Mouse (Mus musculus): ENCODE measurements around the gene Plin5. TPM values are rescaled to one million over a fixed set of nuclear protein-coding genes. Genes with fewer than 3 reads are reported as not detected.
A peak's percentile ranks its signal among the peaks of the same experiment; 100 is the strongest.

Plin5 gene
- polyA plus RNA-seq, 1 experiment from 2014 or later, result not detected

- Histone ChIP-seq H3K4me1 (no peaks in the 10 kb centered on the region), H3K36me3 (peaks cover 71% of the 10 kb centered on the region), H3K27ac (no peak overlapping the region), H3K4me2 (replicated peaks) (no peak overlapping the region), H3K9me3 (no peaks in the 10 kb centered on the region), H3K27me3 (no peaks in the 10 kb centered on the region), H3K4me3 (no peak overlapping the region), H3K9ac (no peak overlapping the region)
- ATAC-seq (ENCODE audit: low FRiP score, low read depth), result no peak
- 97% methylated on average over 9 of the region's 9 CpGs for WGBS
Measured at GRCm38 (mm10) chr17:56102927-56103326, 14.5 kb downstream of the Plin5 start.

GRCm38 (mm10) chr17:56102158-56102557 lies 15.2 kb downstream of the Plin5 start:
- Histone ChIP-seq H3K9ac (no peak overlapping the region), H3K4me3 (no peak overlapping the region), H3K4me1 (no peaks in the 10 kb centered on the region), H3K27me3 (no peaks in the 10 kb centered on the region), H3K36me3 (peaks cover 73% of the 10 kb centered on the region), H3K27ac (no peak overlapping the region), H3K9me3 (no peaks in the 10 kb centered on the region), H3K4me2 (replicated peaks) (no peak overlapping the region)
- no peak for ATAC-seq (ENCODE audit: low FRiP score, low read depth)
- 92% methylated on average over 5 of the region's 5 CpGs for WGBS

GRCm38 (mm10) chr17:56100811-56101210 lies 16.6 kb downstream of the Plin5 start:
- H3K9ac ChIP-seq, result no peak overlapping the region
- H3K27ac ChIP-seq, result no peak overlapping the region
- H3K4me1 ChIP-seq, result no peaks in the 10 kb centered on the region
- WGBS, result 95% methylated on average over 3 of the region's 3 CpGs
- H3K9me3 ChIP-seq, result no peaks in the 10 kb centered on the region
- no peak overlapping the region for H3K4me3 ChIP-seq
- H3K27me3 ChIP-seq, result no peaks in the 10 kb centered on the region
- H3K36me3 ChIP-seq, result peaks cover 83% of the 10 kb centered on the region
- no peak overlapping the region for H3K4me2 ChIP-seq (replicated peaks)
- ATAC-seq (ENCODE audit: low FRiP score, low read depth), result no peak

- H3K27ac ChIP-seq, result no peak overlapping the region
- H3K4me1 ChIP-seq, result no peaks in the 10 kb centered on the region
- H3K9me3 ChIP-seq, result no peaks in the 10 kb centered on the region
- no peak overlapping the region for H3K4me3 ChIP-seq
- H3K4me2 ChIP-seq (replicated peaks), result no peak overlapping the region
- peaks cover 97% of the 10 kb centered on the region for H3K36me3 ChIP-seq
- 90% methylated on average over 15 of the region's 15 CpGs for WGBS
- ATAC-seq (ENCODE audit: low FRiP score, low read depth), result no peak
- H3K9ac ChIP-seq, result no peak overlapping the region
- H3K27me3 ChIP-seq, result no peaks in the 10 kb centered on the region
Measured at GRCm38 (mm10) chr17:56098711-56099572, 18.5 kb downstream of the Plin5 start.

- H3K4me2 ChIP-seq (replicated peaks), result no peak overlapping the region
- H3K36me3 ChIP-seq, result peaks cover 97% of the 10 kb centered on the region
- WGBS, result 94% methylated on average over 8 of the region's 8 CpGs
- H3K4me3 ChIP-seq, result no peak overlapping the region
- no peak overlapping the region for H3K27ac ChIP-seq
- H3K27me3 ChIP-seq, result no peaks in the 10 kb centered on the region
- no peak overlapping the region for H3K9ac ChIP-seq
- ATAC-seq (ENCODE audit: low FRiP score, low read depth), result no peak
- H3K9me3 ChIP-seq, result no peaks in the 10 kb centered on the region
- no peaks in the 10 kb centered on the region for H3K4me1 ChIP-seq
Measured at GRCm38 (mm10) chr17:56098180-56098579, 19.2 kb downstream of the Plin5 start.

- Histone ChIP-seq H3K9ac (no peak overlapping the region), H3K4me3 (no peak overlapping the region), H3K27ac (no peak overlapping the region), H3K36me3 (peaks cover 91% of the 10 kb centered on the region), H3K9me3 (no peaks in the 10 kb centered on the region), H3K4me1 (no peaks in the 10 kb centered on the region), H3K4me2 (replicated peaks) (no peak overlapping the region), H3K27me3 (no peaks in the 10 kb centered on the region)
- no peak for ATAC-seq (ENCODE audit: low FRiP score, low read depth)
- WGBS, result 93% methylated on average over 12 of the region's 12 CpGs
Measured at GRCm38 (mm10) chr17:56096883-56097282, 20.5 kb downstream of the Plin5 start.

GRCm38 (mm10) chr17:56092794-56093193 lies 24.6 kb downstream of the Plin5 start:
- Histone ChIP-seq H3K9me3 (no peaks in the 10 kb centered on the region), H3K27ac (no peak overlapping the region), H3K36me3 (peaks cover 82% of the 10 kb centered on the region), H3K4me1 (no peaks in the 10 kb centered on the region), H3K4me3 (no peak overlapping the region), H3K9ac (no peak overlapping the region; the same call in 1 of the 2 replicates), H3K27me3 (no peaks in the 10 kb centered on the region), H3K4me2 (replicated peaks) (no peak overlapping the region)
- ATAC-seq (ENCODE audit: low FRiP score, low read depth), result no peak
- WGBS, result 96% methylated on average over 1 of the region's 1 CpGs

- Histone ChIP-seq H3K4me2 (replicated peaks) (no peak overlapping the region), H3K27ac (no peak overlapping the region), H3K9ac (no peak overlapping the region), H3K4me3 (no peak overlapping the region), H3K36me3 (peaks cover 82% of the 10 kb centered on the region), H3K4me1 (no peaks in the 10 kb centered on the region), H3K27me3 (no peaks in the 10 kb centered on the region), H3K9me3 (no peaks in the 10 kb centered on the region)
- ATAC-seq (ENCODE audit: low FRiP score, low read depth), result no peak
- WGBS, result 73% methylated on average over 1 of the region's 1 CpGs
Measured at GRCm38 (mm10) chr17:56092312-56092711, 25.1 kb downstream of the Plin5 start.

- Histone ChIP-seq H3K27ac (peak overlapping the region; percentile 74), H3K4me3 (peak overlapping the region; percentile 90), H3K27me3 (no peaks in the 10 kb centered on the region), H3K4me2 (replicated peaks) (peak overlapping the region; percentile 100), H3K4me1 (peaks cover 25% of the 10 kb centered on the region), H3K9ac (peak overlapping the region; percentile 84), H3K9me3 (no peaks in the 10 kb centered on the region), H3K36me3 (peaks cover 27% of the 10 kb centered on the region)
- ATAC-seq (ENCODE audit: low FRiP score, low read depth), result peak; percentile 29
- WGBS, result 5% methylated on average over 8 of the region's 8 CpGs
Measured at GRCm38 (mm10) chr17:56080781-56081585, 36.4 kb downstream of the Plin5 start.

GRCm38 (mm10) chr17:56079921-56080320 lies 37.5 kb downstream of the Plin5 start:
- peak overlapping the region; percentile 100 for H3K4me2 ChIP-seq (replicated peaks)
- H3K4me1 ChIP-seq, result peaks cover 33% of the 10 kb centered on the region
- H3K27ac ChIP-seq, result peak overlapping the region; percentile 73; the same call in 1 of the 2 replicates
- H3K36me3 ChIP-seq, result peaks cover 23% of the 10 kb centered on the region
- no peaks in the 10 kb centered on the region for H3K9me3 ChIP-seq
- H3K27me3 ChIP-seq, result no peaks in the 10 kb centered on the region
- no peak for ATAC-seq (ENCODE audit: low FRiP score, low read depth)
- under 1% methylated on average over 11 of the region's 11 CpGs for WGBS
- peak overlapping the region; percentile 90 for H3K4me3 ChIP-seq
- peak overlapping the region; percentile 84 for H3K9ac ChIP-seq

GRCm38 (mm10) chr17:56078880-56079795 lies 38.3 kb downstream of the Plin5 start, which contains the start of gene Hdgfl2:
Gene Hdgfl2 (plus strand): TSS chr17:56079634.
- H3K9me3 ChIP-seq, result no peaks in the 10 kb centered on the region
- H3K4me1 ChIP-seq, result peaks cover 36% of the 10 kb centered on the region
- H3K36me3 ChIP-seq, result peaks cover 19% of the 10 kb centered on the region
- H3K27ac ChIP-seq, result peak within 1 kb of the TSS; percentile 73; the same call in 1 of the 2 replicates
- under 1% methylated on average over 61 of the region's 61 CpGs for WGBS
- peak; percentile 94 for ATAC-seq (ENCODE audit: low FRiP score, low read depth)
- H3K9ac ChIP-seq, result peak within 1 kb of the TSS; percentile 84
- H3K4me3 ChIP-seq, result peak within 1 kb of the TSS; percentile 90
- peak within 1 kb of the TSS; percentile 100 for H3K4me2 ChIP-seq (replicated peaks)
- H3K27me3 ChIP-seq, result no peaks in the 10 kb centered on the region

Data from limb, embryonic 13.5 days (tissue).